Mouse (Mus musculus) brown adipose tissue, adult 24 weeks (tissue): ENCODE measurements around the gene Pbx1. TPM values are rescaled to one million over a fixed set of nuclear protein-coding genes. Genes with fewer than 3 reads are reported as not detected.

Source experiments
- H3K27ac ChIP-seq: fragments of 200-500 bp; replicated peaks from 2 replicates; pipeline ENCODE4 v1.5.1; 2012; ENCODE audit warnings: low read depth, mild to moderate bottlenecking, low read length
- H3K4me1 ChIP-seq: fragments of 200-500 bp; 2 replicates; pipeline ENCODE4 v1.6.1; 2012; ENCODE audit warnings: low read length, mixed read lengths; ENCODE audit not compliant: control insufficient read depth, insufficient read depth, insufficient read length
- H3K4me3 ChIP-seq: fragments of 200-500 bp; 2 replicates; pipeline ENCODE4 v1.5.1; 2012; ENCODE audit warnings: low read depth, mild to moderate bottlenecking, low read length, moderate library complexity; ENCODE audit not compliant: insufficient read depth
- polyA plus RNA-seq: library from polyadenylated mRNA; stranded (reverse); fragments of >200 nt; gene quantifications from 2 replicates; pipeline ENCODE4 v1.2.4, GENCODE M21; 2012; ENCODE audit not compliant: missing spikeins, insufficient read depth, insufficient read length

Pbx1 gene
- polyA plus RNA-seq, 1 experiment, result 15.1 TPM

- H3K4me3 ChIP-seq, result no peak overlapping the region
- no peak overlapping the region for H3K27ac ChIP-seq
- no peaks in the 10 kb centered on the region for H3K4me1 ChIP-seq
Observed at GRCm38 (mm10) chr1:168240846-168241245, 191.2 kb downstream of the Pbx1 start.

GRCm38 (mm10) chr1:168240386-168240785 is 191.7 kb downstream of the Pbx1 start:
- Histone ChIP-seq H3K27ac (no peak overlapping the region), H3K4me3 (no peak overlapping the region), H3K4me1 (no peaks in the 10 kb centered on the region)

- Histone ChIP-seq H3K4me3 (no peak overlapping the region), H3K27ac (no peak overlapping the region), H3K4me1 (peaks cover 13% of the 10 kb centered on the region)
Observed at GRCm38 (mm10) chr1:168236101-168236500, 196.0 kb downstream of the Pbx1 start.

- Histone ChIP-seq H3K4me1 (peaks cover 21% of the 10 kb centered on the region), H3K27ac (no peak overlapping the region), H3K4me3 (no peak overlapping the region)
Observed at GRCm38 (mm10) chr1:168234355-168234754, 197.7 kb downstream of the Pbx1 start.

- H3K4me1 ChIP-seq, result peaks cover 21% of the 10 kb centered on the region
Observed at GRCm38 (mm10) chr1:168233182-168233581, 198.9 kb downstream of the Pbx1 start.

GRCm38 (mm10) chr1:168231548-168232429 is 200.3 kb downstream of the Pbx1 start:
- Histone ChIP-seq H3K27ac (peak overlapping the region; percentile 36), H3K4me1 (peaks cover 21% of the 10 kb centered on the region), H3K4me3 (no peak overlapping the region)

More at GRCm38 (mm10) chr1:168233182-168233581, 198.9 kb downstream of the Pbx1 start:
- Histone ChIP-seq H3K4me3 (no peak overlapping the region), H3K27ac (no peak overlapping the region)

GRCm38 (mm10) chr1:168230858-168231257 is 201.2 kb downstream of the Pbx1 start:
- Histone ChIP-seq H3K4me1 (peaks cover 21% of the 10 kb centered on the region), H3K27ac (0 out of 2 replicates have a peak overlapping the region, but pooled peaks have one; percentile 7), H3K4me3 (no peak overlapping the region)

GRCm38 (mm10) chr1:168230134-168230533 is 201.9 kb downstream of the Pbx1 start:
- Histone ChIP-seq H3K4me3 (no peak overlapping the region), H3K27ac (peak overlapping the region; percentile 34; the same call in 1 of the 2 replicates), H3K4me1 (peaks cover 21% of the 10 kb centered on the region)

GRCm38 (mm10) chr1:168228756-168229526 is 203.1 kb downstream of the Pbx1 start:
- Histone ChIP-seq H3K27ac (no peak overlapping the region), H3K4me3 (no peak overlapping the region), H3K4me1 (peaks cover 21% of the 10 kb centered on the region)

- Histone ChIP-seq H3K4me3 (no peak overlapping the region), H3K27ac (no peak overlapping the region), H3K4me1 (peaks cover 9% of the 10 kb centered on the region; the same call in 1 of the 2 replicates)
Observed at GRCm38 (mm10) chr1:168226150-168226549, 205.9 kb downstream of the Pbx1 start.

- H3K4me3 ChIP-seq, result no peak overlapping the region
- H3K27ac ChIP-seq, result no peak overlapping the region
- peaks cover 5% of the 10 kb centered on the region; the same call in 1 of the 2 replicates for H3K4me1 ChIP-seq
Observed at GRCm38 (mm10) chr1:168225595-168226127, 206.4 kb downstream of the Pbx1 start.

- Histone ChIP-seq H3K27ac (no peak overlapping the region), H3K4me3 (no peak overlapping the region), H3K4me1 (no peaks in the 10 kb centered on the region)
Observed at GRCm38 (mm10) chr1:168224218-168224617, 207.9 kb downstream of the Pbx1 start.

- Histone ChIP-seq H3K4me3 (no peak overlapping the region), H3K4me1 (no peaks in the 10 kb centered on the region), H3K27ac (no peak overlapping the region)
Observed at GRCm38 (mm10) chr1:168222794-168223193, 209.3 kb downstream of the Pbx1 start.

GRCm38 (mm10) chr1:168221071-168221521 is 211.0 kb downstream of the Pbx1 start:
- H3K27ac ChIP-seq, result no peak overlapping the region
- no peak overlapping the region for H3K4me3 ChIP-seq

More at GRCm38 (mm10) chr1:168221071-168221521, 211.0 kb downstream of the Pbx1 start:
- no peaks in the 10 kb centered on the region for H3K4me1 ChIP-seq
